Mouse (Mus musculus) heart, adult 8-10 months (tissue): ENCODE results near the gene Arhgap27. TPM values are rescaled to one million over a fixed set of nuclear protein-coding genes. Genes with fewer than 3 reads are reported as not detected.
"Not testable (repeated sequence)": the region's sequence is repeated elsewhere in the genome, so short reads cannot be mapped to it uniquely, and the experiment has no call there.

ENCODE experiments used
- DNase-seq: peaks from one replicate; pipeline ENCODE4 v3.0.0; 2022; ENCODE audit warnings: low spot score
- total RNA-seq, 4 experiments: library from RNA; stranded (reverse); gene quantifications; 2 replicates each; pipeline ENCODE4 v1.2.4; 2022

Arhgap27 gene
- total RNA-seq, 4 experiments from 2014 or later: 11.9 to 20.4 (median 13.3) TPM

GRCm38 (mm10) chr11:103333719-103334398 lies 29.6 kb downstream of the Arhgap27 start:
- peak; percentile 28 for DNase-seq

GRCm38 (mm10) chr11:103332890-103333651 lies 30.4 kb downstream of the Arhgap27 start:
- DNase-seq: no peak

GRCm38 (mm10) chr11:103332186-103332889 lies 31.2 kb downstream of the Arhgap27 start:
- peak; percentile 86 for DNase-seq

DNA sequence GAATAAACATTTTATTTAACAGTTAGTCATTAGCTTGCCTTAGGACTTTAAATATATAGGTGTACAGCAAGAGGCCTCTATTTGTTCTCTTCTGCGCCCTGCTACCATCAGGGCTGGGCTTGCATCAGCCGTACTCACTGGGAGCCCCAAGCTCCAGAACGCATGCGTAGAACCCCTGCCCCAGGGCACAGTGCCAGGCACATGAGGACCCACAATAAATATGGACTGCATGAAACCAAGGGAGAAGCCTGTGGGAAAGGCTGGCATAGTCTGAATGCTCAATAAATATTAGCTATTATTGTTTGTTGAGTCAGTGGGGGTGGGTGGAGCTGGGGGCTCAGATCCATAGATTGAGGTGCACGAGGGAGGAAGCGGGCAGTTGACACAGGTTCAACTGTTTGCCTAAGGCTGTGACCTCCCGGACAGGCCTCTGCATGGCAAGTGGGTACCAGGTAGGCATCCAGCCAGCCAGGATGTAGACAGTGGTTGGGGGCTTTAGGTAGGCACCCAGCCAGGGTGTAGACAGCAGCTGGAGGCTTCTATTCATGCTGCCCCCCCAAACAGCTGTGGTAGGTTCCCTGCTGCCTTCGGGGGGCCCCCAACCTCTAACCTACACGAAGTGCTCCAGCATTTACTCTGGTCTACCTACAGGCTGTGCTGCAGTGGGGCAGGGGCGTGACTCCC lies 31.8 kb downstream of the Arhgap27 start:
- DNase-seq: no peak

GRCm38 (mm10) chr11:103330651-103331319 lies 32.7 kb downstream of the Arhgap27 start:
- DNase-seq: no peak

- peak; percentile 79 for DNase-seq
These were observed 36.5 kb downstream of the Arhgap27 start for GRCm38 (mm10) chr11:103326950-103327349.

DNA sequence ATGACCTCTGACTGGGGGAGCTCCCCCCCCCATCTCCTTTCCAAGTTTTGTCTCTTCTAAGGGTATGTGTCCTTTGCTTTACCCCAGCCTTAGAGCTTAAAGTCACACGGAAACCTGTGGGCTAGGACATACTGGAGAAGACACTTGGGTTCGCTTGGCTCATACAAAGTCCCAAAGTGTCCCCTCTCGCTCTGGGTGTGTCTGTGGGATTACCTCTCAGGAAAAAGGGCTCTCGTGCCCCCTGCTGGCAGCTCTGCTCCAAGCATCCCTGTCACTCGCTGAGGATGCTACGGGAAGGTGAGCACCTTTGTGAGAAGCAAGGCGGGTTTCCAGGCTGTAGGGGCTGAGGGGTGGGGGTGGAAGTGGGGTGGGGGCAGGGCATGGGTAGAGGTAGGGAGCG lies 38.3 kb downstream of the Arhgap27 start:
- peak; percentile 67 for DNase-seq

- DNase-seq: no peak
These were observed 38.8 kb downstream of the Arhgap27 start for GRCm38 (mm10) chr11:103324723-103325122.

DNA sequence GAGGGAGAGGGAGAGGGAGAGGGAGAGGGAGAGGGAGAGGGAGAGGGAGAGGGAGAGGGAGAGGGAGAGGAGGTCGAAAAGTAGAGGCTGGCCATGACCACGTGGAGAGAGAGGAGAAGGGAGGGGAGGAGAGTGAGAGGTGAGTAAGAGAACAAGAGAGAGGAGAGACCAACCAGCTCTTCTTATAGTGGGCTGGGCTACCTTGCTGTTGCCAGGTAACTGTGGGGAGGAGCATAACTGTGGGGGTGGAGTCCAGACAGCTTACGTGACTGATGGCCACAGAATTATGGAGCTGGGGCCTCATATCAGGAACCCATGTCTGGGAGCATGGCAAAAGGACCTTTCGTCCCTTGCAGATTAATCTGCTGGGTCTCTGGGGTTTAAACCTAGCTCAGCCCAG lies 40.7 kb downstream of the Arhgap27 start:
- DNase-seq: not testable (repeated sequence)

DNA sequence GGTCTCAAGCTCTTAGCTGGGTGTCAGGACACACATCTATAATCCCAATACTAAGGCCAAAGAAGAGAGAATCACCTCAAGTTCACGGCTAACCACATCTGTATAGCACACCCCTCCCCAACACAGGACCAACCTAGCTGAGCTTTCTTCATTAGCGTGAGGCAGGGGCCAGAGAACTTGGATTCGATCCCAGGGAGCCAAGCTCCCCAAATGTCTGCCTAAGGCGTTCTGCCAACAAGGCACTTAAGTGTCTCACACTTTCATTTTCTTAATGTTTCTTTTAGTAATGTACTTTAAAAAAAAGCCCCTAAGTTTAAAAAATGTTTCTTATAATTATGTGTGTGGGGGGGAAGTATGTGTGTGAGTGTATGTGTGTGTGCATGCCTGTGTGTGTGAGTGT lies 42.8 kb downstream of the Arhgap27 start:
- no peak for DNase-seq

GRCm38 (mm10) chr11:103320196-103320595 lies 43.3 kb downstream of the Arhgap27 start:
- no peak for DNase-seq

DNA sequence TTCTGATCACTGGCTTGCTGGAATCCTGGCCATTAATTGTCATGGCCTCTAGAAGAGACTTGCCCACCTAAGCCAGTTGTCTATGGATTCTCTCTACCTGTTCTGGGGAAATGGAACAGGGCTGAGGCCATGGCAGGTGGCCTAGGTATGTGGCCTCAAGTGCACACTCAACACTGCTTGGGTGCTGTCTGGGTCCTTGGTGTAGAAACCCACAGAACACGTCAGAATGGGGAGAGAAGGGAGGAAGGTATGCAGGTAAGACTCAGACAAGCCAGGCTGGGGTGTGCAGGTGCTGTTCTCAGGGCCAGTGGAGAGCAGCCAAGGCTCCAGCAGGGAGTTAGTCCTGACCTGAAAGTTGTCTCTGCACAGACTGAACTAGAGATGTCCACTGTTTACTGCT lies 45.5 kb downstream of the Arhgap27 start:
- no peak for DNase-seq

- no peak for DNase-seq
These were observed 48.1 kb downstream of the Arhgap27 start for GRCm38 (mm10) chr11:103315379-103315778.

DNA sequence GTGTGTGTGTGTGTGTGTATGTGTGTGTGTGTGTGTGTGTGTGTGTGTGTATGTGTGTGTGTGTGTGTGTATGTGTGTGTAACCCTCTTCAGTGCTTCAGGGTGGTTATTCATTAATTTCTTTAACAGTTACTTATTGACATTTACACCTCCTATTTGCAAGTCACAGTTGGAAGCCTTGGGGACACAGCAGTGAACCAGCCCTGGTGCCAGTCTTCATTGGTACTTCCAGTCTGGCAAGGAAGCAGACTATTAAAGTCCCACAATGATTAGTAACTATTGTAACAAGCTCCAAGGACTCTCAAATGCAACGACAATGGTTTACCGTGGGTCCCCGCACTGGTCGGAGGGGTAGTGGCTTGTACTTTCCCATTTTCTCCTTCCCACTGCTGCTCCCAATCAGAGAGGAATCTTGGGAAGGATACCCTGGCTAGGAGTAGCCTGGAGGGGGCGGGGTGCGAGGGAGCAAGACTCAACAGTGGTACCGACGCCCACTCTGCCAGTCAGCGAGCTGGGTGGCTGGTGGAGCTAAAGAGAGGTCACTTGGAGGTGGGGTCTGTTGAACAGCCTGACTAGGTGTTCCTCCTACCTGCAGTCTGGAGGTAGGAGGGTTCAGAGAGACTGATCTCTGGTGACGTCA lies 48.6 kb downstream of the Arhgap27 start:
- DNase-seq: no peak

GRCm38 (mm10) chr11:103313542-103313941 lies 50.0 kb downstream of the Arhgap27 start:
- no peak for DNase-seq

GRCm38 (mm10) chr11:103312655-103313255 lies 50.7 kb downstream of the Arhgap27 start:
- no peak for DNase-seq

- no peak for DNase-seq
These were observed 51.4 kb downstream of the Arhgap27 start for GRCm38 (mm10) chr11:103311960-103312611.

DNA sequence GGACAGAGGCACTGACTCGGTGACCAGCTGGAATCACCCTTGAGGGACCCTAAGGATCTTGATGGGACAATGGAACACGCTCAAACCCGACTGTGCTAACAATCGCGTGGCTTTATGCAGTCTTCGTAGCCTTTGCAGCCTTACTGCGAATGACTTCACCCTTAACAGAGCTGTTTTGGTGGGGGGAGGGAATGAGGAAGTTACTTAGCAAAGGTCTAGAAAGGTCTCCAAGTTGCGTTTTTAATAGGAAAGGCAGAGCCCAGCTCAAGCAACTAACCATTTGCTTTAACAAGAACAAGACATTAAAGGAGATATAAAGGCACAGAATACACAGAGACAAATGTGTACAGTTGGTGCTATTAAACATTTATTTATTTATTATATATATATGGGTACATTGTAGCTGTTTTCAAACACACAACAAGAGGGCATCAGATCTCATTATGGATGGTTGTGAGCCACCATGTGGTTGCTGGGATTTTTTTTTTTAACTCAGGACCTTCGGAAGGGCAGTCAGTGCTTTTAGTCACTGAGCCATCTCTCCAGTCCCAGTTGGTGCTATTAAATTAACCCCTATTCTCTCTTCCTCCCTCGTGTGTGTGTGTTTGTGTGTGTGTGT lies 53.4 kb downstream of the Arhgap27 start:
- DNase-seq: no peak

DNA sequence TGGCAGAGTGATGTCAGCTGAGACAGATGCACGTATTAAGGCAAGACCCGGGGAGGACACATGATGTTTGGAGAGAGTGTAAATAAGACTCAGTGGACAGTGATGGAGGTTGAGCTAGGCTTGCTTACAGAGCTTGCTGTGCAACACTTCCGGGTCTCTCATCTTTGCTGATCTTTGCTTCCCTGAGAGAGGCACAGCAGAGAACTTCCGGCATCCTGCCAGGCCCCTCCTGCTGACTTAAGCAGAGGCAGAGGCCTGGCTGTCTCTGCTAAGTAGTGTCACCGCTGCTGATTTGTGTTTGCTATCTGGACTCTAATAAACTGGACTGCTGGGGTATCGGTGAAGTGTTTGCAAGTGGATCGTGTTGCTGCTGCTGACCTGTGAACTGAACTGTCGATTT lies 55.6 kb downstream of the Arhgap27 start:
- no peak for DNase-seq
